Mouse (Mus musculus): ENCODE measurements at regions not wholly inside any gene's neighbourhood (a gene's known extent, or its start where the extent isn't known, plus 50 kb on each side); places are given as distances from the start of the nearest gene placed in this dataset.

- DNase-seq, result peak; percentile 44 to 47
Measured at GRCm38 (mm10) chr11:92405818-92406217, 692.0 kb upstream of the Car10 start.

GRCm38 (mm10) chr11:92451372-92451771 lies 646.5 kb upstream of the Car10 start:
- DNase-seq, result no peak

DNA sequence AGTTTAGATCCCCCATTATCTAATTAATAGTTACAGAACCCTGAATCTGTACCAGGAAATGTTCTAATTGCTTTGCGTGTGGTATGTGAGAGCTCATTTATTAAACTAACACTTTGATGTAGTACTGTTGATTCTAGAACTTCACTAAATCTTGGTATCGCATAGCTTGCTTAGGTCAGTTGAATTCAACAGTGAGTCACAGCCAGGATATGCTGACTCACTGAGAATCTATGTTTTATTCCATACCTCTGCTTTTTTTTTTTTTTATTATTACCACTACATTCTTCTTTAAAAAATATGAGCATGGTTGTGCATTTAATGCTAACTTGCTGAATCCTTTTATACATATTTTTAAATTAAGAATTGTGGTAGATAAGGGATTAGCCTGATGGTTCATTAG lies 602.5 kb upstream of the Car10 start:
- no peak for DNase-seq

Data from kidney, postnatal 4 days (tissue).